Mouse (Mus musculus) embryonic facial prominence, embryonic 12.5 days (tissue): ENCODE measurements at regions not wholly inside any gene's neighbourhood (a gene's known extent, or its start where the extent isn't known, plus 50 kb on each side); places are given as distances from the start of the nearest gene placed in this dataset.

Experiments
- ATAC-seq: fragments of 200-750 bp; cut with Nextera tagmentation; 2 replicates; pipeline ENCODE4 v1.8.0; 2017; ENCODE audit not compliant: insufficient number of reproducible peaks, insufficient read depth, low FRiP score, low TSS enrichment
- H3K27ac ChIP-seq: fragments of 300-500 bp; sonication (generic); 2 replicates; pipeline ENCODE4 v1.5.1; 2016; ENCODE audit warnings: mild to moderate bottlenecking
- H3K27me3 ChIP-seq: fragments of 300-500 bp; sonication (generic); 2 replicates; pipeline ENCODE4 v1.6.1; 2016; ENCODE audit warnings: mild to moderate bottlenecking, moderate library complexity
- H3K36me3 ChIP-seq: fragments of 300-500 bp; sonication (generic); 2 replicates; pipeline ENCODE4 v1.6.1; 2016; ENCODE audit warnings: mild to moderate bottlenecking
- H3K4me1 ChIP-seq: fragments of 300-500 bp; sonication (generic); 2 replicates; pipeline ENCODE4 v1.6.1; 2016
- H3K4me2 ChIP-seq: fragments of 300-500 bp; sonication (generic); replicated peaks from 2 replicates; pipeline ENCODE4 v1.6.1; 2016; ENCODE audit warnings: mild to moderate bottlenecking, moderate library complexity
- H3K4me3 ChIP-seq: fragments of 300-500 bp; sonication (generic); 2 replicates; pipeline ENCODE4 v1.5.1; 2016; ENCODE audit warnings: mild to moderate bottlenecking
- H3K9ac ChIP-seq: fragments of 300-500 bp; sonication (generic); 2 replicates; pipeline ENCODE4 v1.6.1; 2016; ENCODE audit warnings: mild to moderate bottlenecking, moderate library complexity
- H3K9me3 ChIP-seq: fragments of 300-500 bp; sonication (generic); 2 replicates; pipeline ENCODE4 v1.6.1; 2016; ENCODE audit warnings: mild to moderate bottlenecking, moderate library complexity
- WGBS: fragments of 180-500 bp; shearing (Covaris S2); methylation state at CpG from one replicate; pipeline ENCODE4 v1.1.7; 2016; 5-methylcytosine and 5-hydroxymethylcytosine counted together

DNA sequence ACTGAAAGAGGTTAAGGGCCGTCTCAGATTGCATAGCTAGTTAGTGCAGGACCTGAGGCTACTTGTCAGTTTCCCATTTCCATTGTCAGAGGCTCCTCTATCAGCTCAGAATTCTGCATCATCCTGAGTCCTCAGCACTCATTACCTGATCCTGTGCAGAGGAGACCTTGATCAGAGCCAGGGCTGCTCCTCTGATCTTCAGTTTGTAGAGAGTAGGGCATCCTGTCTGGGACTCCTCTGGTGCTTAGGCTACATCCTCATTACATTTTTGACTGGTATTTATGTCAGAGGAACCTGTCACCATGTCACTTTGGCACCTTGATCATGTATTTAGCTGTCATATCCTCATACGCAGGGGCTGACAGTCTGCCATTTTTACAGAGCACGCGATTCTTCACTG lies 658.0 kb upstream of the Fam160b2 start:
- no peak overlapping the region for H3K9ac ChIP-seq
- no peaks in the 10 kb centered on the region for H3K27me3 ChIP-seq
- H3K4me2 ChIP-seq, result no peak overlapping the region
- H3K36me3 ChIP-seq, result no peaks in the 10 kb centered on the region
- 77% methylated on average over 4 of the region's 4 CpGs for WGBS
- H3K4me1 ChIP-seq, result no peaks in the 10 kb centered on the region
- no peak overlapping the region for H3K4me3 ChIP-seq
- H3K9me3 ChIP-seq, result no peaks in the 10 kb centered on the region
- no peak for ATAC-seq
- H3K27ac ChIP-seq, result no peak overlapping the region

DNA sequence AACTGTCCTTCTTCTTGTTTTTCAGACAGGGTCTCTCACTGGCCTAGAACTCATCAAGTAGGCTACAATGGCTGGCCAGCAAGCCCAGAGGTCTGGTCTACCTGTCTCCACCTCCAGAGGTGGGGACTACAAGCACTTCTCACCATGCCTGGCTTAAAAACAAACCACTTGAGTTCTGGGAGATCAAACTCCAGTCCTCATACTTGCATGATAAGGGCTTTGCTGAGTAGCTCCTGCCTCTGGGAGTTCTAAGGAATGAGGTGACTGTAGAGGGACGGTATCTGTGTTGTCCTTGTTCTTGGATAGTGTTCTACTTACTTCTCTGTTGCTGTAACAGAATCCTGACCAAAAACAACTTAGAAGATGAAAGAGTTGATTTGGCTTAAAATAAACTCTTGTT lies 654.6 kb upstream of the Fam160b2 start:
- H3K9me3 ChIP-seq, result no peaks in the 10 kb centered on the region
- no peak overlapping the region for H3K27ac ChIP-seq
- no peaks in the 10 kb centered on the region for H3K27me3 ChIP-seq
- H3K4me2 ChIP-seq, result no peak overlapping the region
- no peak for ATAC-seq
- no peak overlapping the region for H3K4me3 ChIP-seq
- no peak overlapping the region for H3K9ac ChIP-seq
- H3K36me3 ChIP-seq, result no peaks in the 10 kb centered on the region
- H3K4me1 ChIP-seq, result 0 out of 2 replicates have a peak, but pooled peaks cover 6% of the 10 kb centered on the region
- WGBS, result 70% methylated on average over 1 of the region's 1 CpGs

DNA sequence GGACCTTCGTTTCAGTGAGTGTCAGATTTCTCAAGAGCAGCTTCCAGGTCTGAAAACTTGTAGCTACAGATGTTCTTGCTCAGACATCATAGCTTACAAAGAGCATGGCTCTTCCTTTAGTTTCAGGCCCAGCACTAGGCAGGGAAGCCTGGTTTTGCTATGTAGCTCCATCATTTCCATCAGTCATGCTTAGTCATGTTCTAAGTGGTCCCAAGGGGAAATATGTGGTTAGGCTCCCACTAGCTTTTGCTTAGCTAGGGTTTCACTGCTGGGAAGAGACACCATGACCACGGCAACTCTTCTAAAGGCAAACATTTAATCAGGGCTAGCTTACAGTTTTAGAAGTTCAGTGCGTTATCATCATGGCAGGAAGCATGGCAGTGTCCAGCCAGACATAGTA lies 652.5 kb upstream of the Fam160b2 start:
- ATAC-seq, result no peak
- H3K36me3 ChIP-seq, result no peaks in the 10 kb centered on the region
- 59% methylated on average over 3 of the region's 3 CpGs for WGBS
- no peak overlapping the region for H3K4me2 ChIP-seq
- no peak overlapping the region for H3K9ac ChIP-seq
- no peak overlapping the region for H3K4me3 ChIP-seq
- 0 out of 2 replicates have a peak, but pooled peaks cover 7% of the 10 kb centered on the region for H3K4me1 ChIP-seq
- no peaks in the 10 kb centered on the region for H3K27me3 ChIP-seq
- no peak overlapping the region for H3K27ac ChIP-seq
- no peaks in the 10 kb centered on the region for H3K9me3 ChIP-seq

DNA sequence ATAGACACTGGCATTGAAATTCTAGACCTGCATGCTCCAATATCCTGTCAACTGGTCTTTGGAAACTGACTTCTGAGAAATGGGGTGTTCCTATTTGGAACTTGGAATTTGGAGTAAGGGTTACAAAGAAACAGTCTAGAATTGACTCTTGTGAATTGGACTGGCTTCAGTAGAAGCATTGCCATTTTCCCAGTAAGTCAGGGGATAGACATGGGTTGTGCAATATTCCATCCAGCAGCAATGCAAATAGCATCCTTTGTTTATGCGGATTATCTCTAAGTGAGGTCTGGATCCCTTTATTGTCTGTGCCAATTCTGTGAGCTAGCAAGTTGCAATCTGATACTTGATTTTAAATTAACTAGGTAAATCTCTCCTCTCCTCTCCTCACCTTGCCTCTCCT lies 651.5 kb upstream of the Fam160b2 start:
- Histone ChIP-seq H3K27me3 (no peaks in the 10 kb centered on the region), H3K27ac (no peak overlapping the region), H3K4me1 (0 out of 2 replicates have a peak, but pooled peaks cover 7% of the 10 kb centered on the region), H3K4me3 (no peak overlapping the region), H3K4me2 (no peak overlapping the region), H3K9ac (no peak overlapping the region), H3K36me3 (no peaks in the 10 kb centered on the region), H3K9me3 (no peaks in the 10 kb centered on the region)
- ATAC-seq, result no peak
- WGBS, result 92% methylated on average over 1 of the region's 1 CpGs

DNA sequence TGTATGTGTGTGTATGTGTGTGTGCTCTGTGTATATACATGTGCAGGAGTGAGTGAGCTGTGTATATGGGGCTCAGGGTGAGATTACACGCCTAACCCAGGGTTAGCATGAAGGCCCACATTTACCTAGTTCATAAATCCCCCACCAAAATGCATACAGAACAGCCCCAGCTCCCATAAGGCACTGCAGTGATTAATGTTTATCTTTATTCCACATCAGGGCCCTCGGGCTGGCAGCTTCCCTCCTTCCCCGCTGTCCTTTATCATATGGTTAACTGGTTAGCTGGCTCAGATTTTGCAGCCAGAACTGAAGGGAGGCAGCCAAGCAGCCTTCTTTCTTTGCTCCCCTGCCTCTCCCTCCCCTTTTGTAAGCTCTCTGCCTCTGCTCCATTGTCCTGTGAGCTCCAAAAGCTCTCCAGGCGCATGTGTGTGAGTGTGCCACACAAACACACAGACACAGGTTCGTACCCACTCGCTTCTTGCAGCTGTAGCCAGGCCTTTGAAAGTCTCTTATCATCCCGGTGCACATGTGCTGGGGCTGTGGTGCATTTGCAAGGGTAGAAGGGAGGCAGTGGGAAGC lies 649.8 kb upstream of the Fam160b2 start:
- Histone ChIP-seq H3K27ac (peak overlapping the region; percentile 46; the same call in 1 of the 2 replicates), H3K9ac (no peak overlapping the region), H3K9me3 (no peaks in the 10 kb centered on the region), H3K4me2 (no peak overlapping the region), H3K4me1 (0 out of 2 replicates have a peak, but pooled peaks cover 7% of the 10 kb centered on the region), H3K4me3 (no peak overlapping the region), H3K36me3 (no peaks in the 10 kb centered on the region), H3K27me3 (no peaks in the 10 kb centered on the region)
- ATAC-seq, result no peak
- WGBS, result 54% methylated on average over 7 of the region's 7 CpGs

DNA sequence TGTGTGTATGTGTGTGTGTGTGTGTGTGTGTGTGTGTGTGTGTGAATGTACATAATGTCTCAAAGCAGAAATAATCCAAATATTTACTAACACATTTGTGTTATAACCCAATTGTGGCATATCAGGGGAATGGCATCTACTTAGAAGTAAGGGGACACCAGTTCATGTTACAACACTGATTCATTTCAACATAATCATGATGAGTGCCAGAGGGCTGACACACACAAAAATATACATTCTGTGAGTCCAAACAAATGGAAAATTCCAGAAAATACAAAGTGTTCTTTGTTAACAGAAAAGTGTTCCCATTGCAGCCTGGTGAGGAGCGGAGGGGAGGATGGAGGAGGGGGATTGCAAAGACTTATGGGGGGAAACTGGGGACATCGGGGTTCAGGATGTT lies 648.9 kb upstream of the Fam160b2 start:
- no peaks in the 10 kb centered on the region for H3K9me3 ChIP-seq
- no peak for ATAC-seq
- WGBS, result 67% methylated on average over 2 of the region's 2 CpGs

DNA sequence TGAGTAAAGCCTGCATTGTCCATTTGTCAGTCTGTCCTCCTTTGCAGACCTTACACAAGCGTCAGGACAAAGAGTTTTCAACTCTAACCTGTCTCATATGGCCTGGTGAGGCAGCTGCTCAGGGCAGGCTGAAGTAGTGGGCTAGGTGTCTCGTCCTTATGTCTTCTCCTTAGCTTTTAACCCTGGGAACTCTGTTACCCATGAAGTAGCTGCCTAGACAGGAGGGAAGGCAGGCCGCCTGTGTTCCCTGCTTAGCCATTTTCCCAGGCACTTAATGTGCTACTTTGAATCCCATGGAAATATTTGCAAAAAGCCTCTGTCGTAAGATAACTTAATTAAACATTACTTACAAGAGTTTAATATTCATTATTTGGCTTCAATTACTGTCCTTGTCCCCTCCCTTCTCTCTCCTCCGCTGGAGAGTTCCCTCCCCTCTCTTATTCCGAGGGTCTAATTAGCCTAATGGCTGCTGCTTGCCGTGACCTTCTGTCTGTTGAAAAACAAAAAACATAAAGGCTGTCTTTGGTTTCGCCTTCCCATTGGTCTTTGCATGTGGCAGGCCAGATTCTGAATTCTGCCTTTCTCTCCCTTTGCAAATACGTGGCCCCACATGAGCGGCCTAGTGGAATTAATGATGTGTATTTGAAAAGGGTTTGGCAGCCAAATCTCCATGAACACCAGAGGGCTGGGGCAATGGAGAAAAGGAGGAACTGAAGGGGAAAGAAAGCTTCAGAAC lies 642.2 kb upstream of the Fam160b2 start:
- Histone ChIP-seq H3K36me3 (no peaks in the 10 kb centered on the region), H3K4me1 (no peaks in the 10 kb centered on the region), H3K27me3 (no peaks in the 10 kb centered on the region), H3K4me2 (no peak overlapping the region), H3K27ac (no peak overlapping the region), H3K9ac (no peak overlapping the region), H3K9me3 (no peaks in the 10 kb centered on the region), H3K4me3 (no peak overlapping the region)
- ATAC-seq, result no peak
- 29% methylated on average over 10 of the region's 10 CpGs for WGBS

More for the DNA sequence above, 648.9 kb upstream of the Fam160b2 start:
- Histone ChIP-seq H3K4me1 (0 out of 2 replicates have a peak, but pooled peaks cover 7% of the 10 kb centered on the region), H3K36me3 (no peaks in the 10 kb centered on the region), H3K27me3 (no peaks in the 10 kb centered on the region), H3K4me3 (no peak overlapping the region), H3K4me2 (no peak overlapping the region), H3K9ac (no peak overlapping the region), H3K27ac (no peak overlapping the region)

DNA sequence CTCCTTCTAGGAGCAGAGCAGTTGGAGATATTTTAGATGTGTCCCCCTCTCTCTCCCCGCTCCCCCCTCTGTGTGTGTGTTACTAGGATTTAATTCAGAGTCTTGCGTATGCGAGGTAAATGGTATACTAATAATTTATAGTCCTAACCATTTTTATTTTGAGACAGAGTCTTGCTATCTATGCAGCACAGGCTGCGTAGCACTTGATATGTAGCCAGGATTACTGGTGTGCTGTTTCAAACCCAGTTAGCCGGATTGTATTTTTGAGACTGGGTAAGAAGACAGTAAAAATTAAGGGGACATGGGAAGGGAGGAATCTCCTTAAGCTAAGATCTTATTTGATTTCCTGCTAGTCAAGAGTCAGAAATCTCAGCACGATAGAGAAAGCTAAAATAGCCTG lies 636.6 kb upstream of the Fam160b2 start:
- Histone ChIP-seq H3K27ac (no peak overlapping the region), H3K27me3 (no peaks in the 10 kb centered on the region), H3K4me3 (no peak overlapping the region), H3K9me3 (no peaks in the 10 kb centered on the region), H3K4me1 (no peaks in the 10 kb centered on the region), H3K4me2 (no peak overlapping the region), H3K9ac (no peak overlapping the region), H3K36me3 (no peaks in the 10 kb centered on the region)
- WGBS, result 90% methylated on average over 6 of the region's 6 CpGs
- ATAC-seq, result no peak

DNA sequence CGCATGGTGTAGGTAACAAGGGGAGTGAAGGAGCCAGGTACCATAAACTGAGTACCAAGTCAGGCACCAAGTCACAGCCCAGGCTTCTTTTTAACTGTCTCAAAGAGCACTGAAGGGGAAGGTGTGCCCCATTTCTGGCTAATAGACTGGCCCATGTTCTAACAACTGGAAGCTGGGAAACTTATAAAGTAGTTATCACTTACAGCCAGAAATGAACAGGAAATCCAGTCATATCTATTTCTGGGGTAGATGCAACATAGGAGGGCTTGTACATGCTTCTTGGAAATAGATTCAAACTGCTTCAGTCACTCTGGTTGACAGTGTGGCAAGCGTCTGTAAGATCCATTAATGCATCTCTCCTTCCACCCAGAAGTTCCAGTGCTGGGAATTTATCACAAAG lies 635.3 kb upstream of the Fam160b2 start:
- Histone ChIP-seq H3K4me1 (no peaks in the 10 kb centered on the region), H3K9me3 (no peaks in the 10 kb centered on the region), H3K4me2 (no peak overlapping the region), H3K4me3 (no peak overlapping the region), H3K27ac (no peak overlapping the region), H3K9ac (no peak overlapping the region), H3K27me3 (no peaks in the 10 kb centered on the region), H3K36me3 (no peaks in the 10 kb centered on the region)
- ATAC-seq, result no peak
- WGBS, result 83% methylated on average over 2 of the region's 2 CpGs

DNA sequence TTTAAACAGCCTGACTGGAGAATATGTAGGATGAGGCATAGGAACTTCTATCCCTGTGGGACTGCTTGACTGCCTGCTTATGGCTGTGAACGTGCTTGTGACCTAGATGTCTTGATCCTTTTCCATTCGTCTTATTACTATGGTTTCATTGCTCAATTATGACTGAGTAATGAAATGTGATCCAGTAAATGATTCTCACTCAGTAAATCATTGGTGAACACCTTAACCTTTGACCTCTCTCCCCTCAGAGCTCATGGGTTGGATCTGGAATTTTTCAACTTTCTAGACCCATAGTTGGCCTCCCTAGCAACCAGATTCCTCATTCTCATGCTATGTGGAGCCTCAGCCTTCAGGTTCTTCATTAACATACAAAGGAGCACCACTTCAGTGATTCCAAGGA lies 634.6 kb upstream of the Fam160b2 start:
- H3K4me2 ChIP-seq, result no peak overlapping the region
- no peaks in the 10 kb centered on the region for H3K4me1 ChIP-seq
- H3K27me3 ChIP-seq, result no peaks in the 10 kb centered on the region
- ATAC-seq, result no peak
- no peak overlapping the region for H3K9ac ChIP-seq
- H3K36me3 ChIP-seq, result no peaks in the 10 kb centered on the region
- no peak overlapping the region for H3K4me3 ChIP-seq
- no peaks in the 10 kb centered on the region for H3K9me3 ChIP-seq
- H3K27ac ChIP-seq, result no peak overlapping the region
- WGBS, result 33% methylated on average over 2 of the region's 2 CpGs

DNA sequence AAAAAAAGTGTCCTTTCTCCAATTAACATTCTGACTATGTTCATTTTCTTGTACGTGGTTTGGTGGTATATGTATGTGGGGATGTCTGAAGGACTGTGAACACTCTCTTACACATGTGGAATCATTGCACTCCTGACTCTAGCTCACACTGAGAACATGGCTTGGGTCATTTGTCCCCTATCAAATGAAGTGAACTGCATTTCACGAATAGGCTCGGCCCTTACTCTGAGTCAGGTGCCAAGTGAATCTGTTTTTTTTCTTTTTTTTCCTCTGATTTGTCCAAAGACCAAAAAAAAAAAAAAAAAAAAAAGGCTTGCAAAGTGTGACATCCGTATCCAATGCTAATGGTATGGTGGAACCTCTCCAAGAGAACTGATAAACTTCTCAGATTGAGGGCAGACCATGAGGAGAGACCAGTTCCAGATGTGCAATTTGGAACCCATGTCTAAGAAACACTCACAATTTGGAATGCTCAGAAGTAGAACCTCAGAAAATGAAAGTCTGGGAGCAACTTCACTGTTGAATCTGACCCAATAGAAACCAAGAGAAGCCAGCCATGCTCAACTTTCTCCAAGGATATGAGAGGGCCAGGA lies 631.7 kb upstream of the Fam160b2 start:
- Histone ChIP-seq H3K4me2 (no peak overlapping the region), H3K4me1 (no peaks in the 10 kb centered on the region), H3K9ac (no peak overlapping the region), H3K4me3 (no peak overlapping the region), H3K36me3 (no peaks in the 10 kb centered on the region), H3K27ac (no peak overlapping the region), H3K27me3 (no peaks in the 10 kb centered on the region), H3K9me3 (no peaks in the 10 kb centered on the region)
- ATAC-seq, result no peak
- 81% methylated on average over 4 of the region's 4 CpGs for WGBS

DNA sequence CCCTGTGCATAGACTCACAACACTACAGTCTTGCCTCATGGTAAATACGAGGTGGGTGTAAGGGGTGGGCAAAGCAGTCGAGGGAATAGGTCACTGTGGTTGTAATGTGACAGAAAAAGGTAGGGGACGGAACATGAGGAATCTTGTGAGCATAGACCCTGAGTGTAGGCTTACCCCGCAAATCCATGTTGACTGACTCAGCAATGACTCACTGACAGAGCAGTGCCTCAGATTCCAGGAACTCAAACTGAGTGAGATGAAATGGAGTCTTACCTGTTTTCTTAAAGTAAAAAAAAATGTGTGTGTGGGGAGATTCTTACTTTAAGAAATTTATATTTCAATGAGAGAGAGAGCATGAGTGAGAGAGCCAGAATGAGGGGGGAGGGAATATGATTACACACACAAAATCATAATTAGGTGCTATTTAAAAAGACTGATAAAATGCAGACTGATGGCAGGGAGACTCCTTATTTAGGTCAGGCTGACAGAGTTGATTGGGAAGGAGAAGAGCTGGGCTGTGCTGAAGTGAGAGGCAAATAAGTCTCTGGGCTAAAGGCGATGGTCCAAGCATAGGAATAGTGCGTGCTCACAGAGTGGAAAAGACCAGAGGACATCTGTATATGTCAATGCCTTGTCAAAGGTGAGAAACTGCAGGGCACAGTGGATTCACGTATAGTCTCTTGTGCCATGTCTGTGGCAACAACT lies 631.0 kb upstream of the Fam160b2 start:
- WGBS, result 88% methylated on average over 7 of the region's 7 CpGs
- ATAC-seq, result no peak
- H3K27ac ChIP-seq, result no peak overlapping the region

More for the DNA sequence above, 631.0 kb upstream of the Fam160b2 start:
- no peak overlapping the region for H3K4me2 ChIP-seq
- H3K4me3 ChIP-seq, result no peak overlapping the region
- no peaks in the 10 kb centered on the region for H3K27me3 ChIP-seq
- H3K9ac ChIP-seq, result no peak overlapping the region
- H3K36me3 ChIP-seq, result no peaks in the 10 kb centered on the region
- H3K4me1 ChIP-seq, result no peaks in the 10 kb centered on the region
- no peaks in the 10 kb centered on the region for H3K9me3 ChIP-seq
